Mouse (Mus musculus): Measurements from ENCODE around the gene Lap3. TPM values are rescaled to one million over a fixed set of nuclear protein-coding genes. Genes with fewer than 3 reads are reported as not detected.
A peak's percentile ranks its signal among the peaks of the same experiment; 100 is the strongest.

Gene Lap3
- 67.7 and 68.7 TPM in 2 replicates for polyA plus RNA-seq (2015; fragmentation: Nextera tagmentation; extraction: Ambion mirVana)

DNA sequence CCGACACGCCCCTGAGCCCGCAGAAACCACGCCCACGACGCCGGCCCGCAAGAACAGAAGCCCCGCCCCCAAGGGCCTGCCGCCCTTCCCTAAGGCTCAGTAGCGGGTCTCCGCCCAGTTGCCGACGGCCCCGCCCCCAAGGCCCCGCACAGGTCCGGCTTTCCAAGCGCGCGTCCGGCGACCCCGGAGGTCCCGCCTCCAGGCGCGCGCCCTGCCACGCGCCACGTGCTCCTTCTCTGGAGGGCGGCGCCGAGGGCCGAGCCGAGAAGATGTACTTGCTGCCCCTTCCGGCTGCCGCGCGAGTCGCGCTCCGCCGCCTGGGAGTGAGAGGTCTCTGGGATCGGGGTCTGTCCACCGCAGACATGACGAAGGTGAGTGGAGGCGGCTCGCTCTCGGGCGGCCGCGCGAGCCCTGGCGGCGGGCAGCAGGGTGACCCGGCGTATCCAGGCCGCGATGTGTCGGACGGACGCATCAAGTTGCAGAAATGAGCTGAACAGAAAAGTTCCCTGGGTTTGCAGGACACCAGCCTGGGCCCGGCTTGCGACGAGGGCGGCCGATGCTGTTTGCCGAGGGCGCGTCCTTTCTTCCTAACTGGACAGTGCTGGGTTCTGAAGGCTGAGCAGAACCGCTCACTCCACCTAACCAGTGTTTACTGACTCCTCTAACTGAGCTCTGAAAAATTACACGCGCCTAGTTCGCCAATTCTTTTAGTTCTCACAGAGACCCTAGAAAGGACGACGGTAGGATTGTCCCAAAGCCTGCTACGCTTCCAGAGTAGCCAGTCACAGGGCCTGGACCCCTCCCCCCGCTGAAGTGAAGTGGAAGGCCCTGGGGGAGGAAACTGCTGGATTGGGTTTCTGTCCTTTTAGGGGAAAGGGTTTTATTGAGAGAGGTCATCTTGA lies at the start of gene Lap3:
Gene Lap3 (plus strand): TSS at position 184 of the 902 bp plus-strand sequence.
- Histone ChIP-seq H3K4me1 (peaks cover 13% of the 10 kb centered on the region), H3K27me3 (no peaks in the 10 kb centered on the region), H3K9me3 (replicated peaks) (no peaks in the 10 kb centered on the region), H3K4me3 (replicated peaks) (peak within 1 kb of the TSS; percentile 84), H3K9ac (peak within 1 kb of the TSS; percentile 70), H3K36me3 (peaks cover 28% of the 10 kb centered on the region), H3K4me2 (replicated peaks) (peak within 1 kb of the TSS; percentile 62), H3K27ac (replicated peaks) (peak within 1 kb of the TSS; percentile 78)
- WGBS = under 1% methylated on average over 76 of the region's 78 CpGs
- ATAC-seq (ENCODE audit: insufficient number of reproducible peaks, low FRiP score, low TSS enrichment, low read depth) = peak; percentile 92

DNA sequence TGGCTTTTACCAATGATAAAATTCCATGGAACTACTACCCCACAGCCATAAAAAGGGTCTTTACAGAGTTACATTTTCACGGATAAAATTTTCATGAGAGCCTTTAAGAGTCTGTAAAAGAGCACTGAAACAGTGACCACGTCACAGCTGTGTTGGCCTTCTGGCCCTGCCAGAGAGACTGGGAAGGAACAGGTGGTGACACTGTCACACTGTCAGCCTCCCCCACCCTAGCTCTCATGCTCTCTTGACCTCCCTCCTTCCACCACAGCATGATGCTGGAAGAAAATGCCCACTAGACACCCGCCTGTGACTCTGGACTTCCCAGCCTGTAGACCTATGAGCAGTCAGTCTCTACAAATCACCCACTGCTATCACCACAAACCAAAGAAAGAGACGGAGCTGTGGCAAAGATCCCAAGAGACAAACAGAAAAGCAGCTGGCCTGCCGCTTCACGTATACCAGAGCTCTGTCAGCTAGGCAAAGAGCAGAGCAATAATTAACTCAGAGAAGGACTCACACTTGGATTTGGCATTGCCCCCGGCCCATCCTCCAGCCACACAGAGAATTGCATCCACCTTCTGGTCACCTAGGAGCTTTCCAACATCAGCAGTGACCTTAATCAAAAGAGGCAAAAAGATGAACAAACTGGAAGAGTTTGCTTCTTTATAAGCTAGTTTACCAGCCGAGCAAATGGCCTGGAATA lies 48.9 kb upstream of the Lap3 start:
- Histone ChIP-seq H3K4me3 (replicated peaks) (no peak overlapping the region), H3K9ac (no peak overlapping the region), H3K36me3 (peaks cover 24% of the 10 kb centered on the region; the same call in 1 of the 2 replicates), H3K27ac (replicated peaks) (no peak overlapping the region), H3K4me2 (replicated peaks) (no peak overlapping the region), H3K9me3 (replicated peaks) (no peaks in the 10 kb centered on the region), H3K4me1 (peaks cover 14% of the 10 kb centered on the region), H3K27me3 (no peaks in the 10 kb centered on the region)
- WGBS = 81% methylated on average over 8 of the region's 8 CpGs
- no peak for ATAC-seq (ENCODE audit: insufficient number of reproducible peaks, low FRiP score, low TSS enrichment, low read depth)

GRCm38 (mm10) chr5:45448676-45449075 lies 44.5 kb upstream of the Lap3 start:
- Histone ChIP-seq H3K27me3 (no peaks in the 10 kb centered on the region), H3K36me3 (0 out of 2 replicates have a peak, but pooled peaks cover 12% of the 10 kb centered on the region), H3K9ac (peak overlapping the region; percentile 56; the same call in 1 of the 2 replicates), H3K9me3 (replicated peaks) (no peaks in the 10 kb centered on the region), H3K4me3 (replicated peaks) (peak overlapping the region; percentile 62; the same call in 1 of the 2 replicates), H3K4me1 (peaks cover 16% of the 10 kb centered on the region), H3K27ac (replicated peaks) (no peak overlapping the region), H3K4me2 (replicated peaks) (peak overlapping the region; percentile 86)
- WGBS = 37% methylated on average over 5 of the region's 5 CpGs
- no peak for ATAC-seq (ENCODE audit: insufficient number of reproducible peaks, low FRiP score, low TSS enrichment, low read depth)

DNA sequence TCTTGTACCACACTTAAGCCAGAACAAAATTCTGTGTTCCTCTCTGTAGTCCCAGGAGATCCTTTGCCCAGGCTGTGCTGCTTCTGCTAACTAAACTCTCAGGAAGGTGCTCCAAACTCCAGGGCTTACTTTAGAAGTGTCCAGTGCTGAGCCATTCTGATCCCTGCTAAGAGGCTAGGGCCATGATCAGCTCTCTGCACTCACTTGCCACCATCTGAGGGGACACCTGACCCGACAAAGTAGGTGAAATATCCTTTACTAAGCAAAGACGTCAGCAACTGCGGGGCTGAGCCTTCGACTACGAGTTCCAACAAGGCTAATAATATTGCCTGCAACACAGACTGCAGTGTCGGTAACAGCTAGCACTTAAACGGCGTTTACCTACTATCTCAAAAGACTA lies 44.0 kb upstream of the Lap3 start:
- peaks cover 16% of the 10 kb centered on the region for H3K4me1 ChIP-seq
- peak overlapping the region; percentile 86 for H3K4me2 ChIP-seq (replicated peaks)
- H3K36me3 ChIP-seq = 0 out of 2 replicates have a peak, but pooled peaks cover 7% of the 10 kb centered on the region
- ATAC-seq (ENCODE audit: insufficient number of reproducible peaks, low FRiP score, low TSS enrichment, low read depth) = no peak
- peak overlapping the region; percentile 56 for H3K9ac ChIP-seq
- H3K27ac ChIP-seq (replicated peaks) = no peak overlapping the region
- no peaks in the 10 kb centered on the region for H3K9me3 ChIP-seq (replicated peaks)
- WGBS = 3% methylated on average over 8 of the region's 8 CpGs
- no peaks in the 10 kb centered on the region for H3K27me3 ChIP-seq
- peak overlapping the region; percentile 62 for H3K4me3 ChIP-seq (replicated peaks)

DNA sequence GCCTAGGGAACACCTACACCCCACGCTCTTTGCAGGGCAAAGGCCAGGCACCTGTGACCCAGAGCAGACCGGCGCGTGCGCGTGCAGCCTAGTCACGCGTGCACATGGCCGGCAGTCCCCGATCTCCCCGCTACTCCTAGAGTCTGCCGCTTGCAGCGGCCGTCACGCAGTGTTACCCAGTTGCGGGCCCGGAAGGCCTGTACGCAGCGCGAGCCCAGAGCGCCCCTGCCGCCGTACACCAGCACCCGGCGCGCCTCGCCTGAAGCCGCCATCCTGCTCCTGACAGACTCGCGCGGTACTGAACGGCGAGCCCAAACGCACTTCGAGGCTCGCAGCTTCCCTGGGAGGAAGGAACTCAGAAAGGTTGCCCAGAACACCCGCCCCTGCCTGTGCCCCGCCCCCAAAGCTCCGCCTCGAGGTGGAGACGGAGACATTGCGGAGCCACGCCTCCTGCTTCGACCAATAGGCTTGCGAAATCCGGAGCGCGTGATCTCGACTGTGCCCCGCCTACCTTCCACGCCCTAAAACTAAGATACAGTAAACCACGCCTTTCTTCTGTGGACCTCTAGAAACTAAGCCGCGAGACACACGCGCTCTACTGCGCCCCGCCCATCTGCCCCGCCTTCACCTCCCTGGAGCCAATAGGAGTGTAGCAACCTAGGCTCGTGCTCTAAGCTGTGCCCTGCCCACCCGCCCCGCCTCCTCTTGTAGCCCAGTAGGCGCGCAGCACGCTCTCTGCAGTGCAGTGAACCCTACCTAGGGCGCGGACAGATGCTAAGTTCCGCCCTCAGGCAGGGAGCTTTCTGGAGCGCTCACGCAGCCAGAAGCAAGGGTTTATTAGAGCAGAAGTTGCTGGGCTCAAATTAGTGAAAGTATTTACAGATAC lies 43.1 kb upstream of the Lap3 start, which contains the start of gene Qdpr:
Gene Qdpr (minus strand): TSS at position 406 of the 886 bp plus-strand sequence.
- Histone ChIP-seq H3K4me2 (replicated peaks) (peak within 1 kb of the TSS; percentile 86), H3K27ac (replicated peaks) (peak within 1 kb of the TSS; percentile 71), H3K9me3 (replicated peaks) (no peaks in the 10 kb centered on the region), H3K27me3 (no peaks in the 10 kb centered on the region), H3K4me3 (replicated peaks) (peak within 1 kb of the TSS; percentile 62), H3K4me1 (peaks cover 16% of the 10 kb centered on the region), H3K9ac (peak within 1 kb of the TSS; percentile 56), H3K36me3 (no peaks in the 10 kb centered on the region)
- peak; percentile 99 for ATAC-seq (ENCODE audit: insufficient number of reproducible peaks, low FRiP score, low TSS enrichment, low read depth)
- WGBS = under 1% methylated on average over 69 of the region's 70 CpGs

GRCm38 (mm10) chr5:45453451-45453850 lies 39.7 kb upstream of the Lap3 start, which contains the start of gene Clrn2:
Gene Clrn2, plus strand, starts transcription at chr5:45453751.
- Histone ChIP-seq H3K9ac (no peak within 1 kb of the TSS), H3K4me3 (replicated peaks) (no peak within 1 kb of the TSS), H3K9me3 (replicated peaks) (no peaks in the 10 kb centered on the region), H3K4me1 (peaks cover 11% of the 10 kb centered on the region), H3K4me2 (replicated peaks) (no peak within 1 kb of the TSS), H3K27me3 (no peaks in the 10 kb centered on the region), H3K36me3 (no peaks in the 10 kb centered on the region), H3K27ac (replicated peaks) (no peak within 1 kb of the TSS)
- ATAC-seq (ENCODE audit: insufficient number of reproducible peaks, low FRiP score, low TSS enrichment, low read depth) = no peak
- WGBS = 41% methylated on average over 6 of the region's 6 CpGs

GRCm38 (mm10) chr5:45454456-45454855 lies 38.7 kb upstream of the Lap3 start:
- WGBS = 28% methylated on average over 9 of the region's 9 CpGs
- Histone ChIP-seq H3K9me3 (replicated peaks) (no peaks in the 10 kb centered on the region), H3K9ac (no peak overlapping the region), H3K27ac (replicated peaks) (no peak overlapping the region), H3K4me2 (replicated peaks) (no peak overlapping the region), H3K4me3 (replicated peaks) (no peak overlapping the region), H3K27me3 (no peaks in the 10 kb centered on the region), H3K36me3 (no peaks in the 10 kb centered on the region), H3K4me1 (peaks cover under 1% of the 10 kb centered on the region; the same call in 1 of the 2 replicates)
- ATAC-seq (ENCODE audit: insufficient number of reproducible peaks, low FRiP score, low TSS enrichment, low read depth) = no peak

DNA sequence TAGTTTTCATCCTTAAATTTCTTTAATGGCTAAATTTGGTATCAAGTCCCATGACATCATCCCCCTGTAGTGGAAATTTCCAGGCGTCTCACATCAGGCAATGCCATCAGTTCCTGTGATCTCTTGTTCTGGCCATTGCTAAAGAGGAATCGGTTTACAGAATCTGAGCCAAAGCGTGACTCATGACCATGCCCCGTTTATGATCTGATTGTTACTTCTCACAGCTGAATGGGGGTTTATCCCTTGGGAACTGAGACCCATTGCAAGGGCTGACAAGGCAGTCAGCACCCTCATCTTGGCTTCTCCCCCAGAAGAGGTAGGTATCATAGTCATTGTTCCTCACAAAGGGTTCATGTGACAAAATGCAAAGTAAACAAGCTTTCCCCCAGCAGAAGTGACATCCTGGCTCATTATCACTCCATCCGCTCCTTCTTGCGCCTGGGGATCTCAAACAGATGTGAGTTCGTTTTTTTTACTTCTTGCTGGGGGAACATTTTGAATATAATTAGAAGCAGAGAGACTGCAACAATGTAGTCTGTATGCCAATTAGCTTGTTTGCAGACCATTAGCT lies 20.2 kb upstream of the Lap3 start:
- 24% methylated on average over 7 of the region's 7 CpGs for WGBS
- H3K9ac ChIP-seq = no peak overlapping the region
- ATAC-seq (ENCODE audit: insufficient number of reproducible peaks, low FRiP score, low TSS enrichment, low read depth) = peak; percentile 39; the same call in 1 of the 2 replicates

DNA sequence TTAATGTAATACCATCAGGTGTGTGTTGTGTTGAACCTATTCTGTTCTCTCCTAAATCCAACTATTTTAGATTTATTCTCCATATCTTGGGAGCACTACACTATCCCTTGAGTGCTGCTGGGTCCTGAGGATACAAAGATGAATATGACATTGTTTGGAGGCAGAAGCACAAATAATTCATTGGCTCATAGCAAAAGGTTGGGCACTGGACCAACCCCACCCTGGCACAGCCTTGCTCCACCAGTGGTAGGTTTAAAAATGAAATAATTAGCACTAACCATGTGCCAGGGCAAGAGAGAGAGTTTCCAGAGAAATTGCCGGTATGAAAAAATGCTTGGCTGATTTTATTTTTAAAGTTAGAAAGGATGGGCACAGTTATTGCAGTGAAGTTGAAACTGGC lies 19.7 kb upstream of the Lap3 start:
- no peak overlapping the region for H3K9ac ChIP-seq
- 59% methylated on average over 1 of the region's 1 CpGs for WGBS

More for the DNA sequence above, 20.2 kb upstream of the Lap3 start:
- H3K9me3 ChIP-seq (replicated peaks) = no peaks in the 10 kb centered on the region
- H3K4me2 ChIP-seq (replicated peaks) = no peak overlapping the region
- H3K4me1 ChIP-seq = peaks cover 18% of the 10 kb centered on the region
- H3K27ac ChIP-seq (replicated peaks) = no peak overlapping the region
- H3K27me3 ChIP-seq = no peaks in the 10 kb centered on the region
- H3K36me3 ChIP-seq = no peaks in the 10 kb centered on the region
- H3K4me3 ChIP-seq (replicated peaks) = no peak overlapping the region

GRCm38 (mm10) chr5:45474215-45474614 lies 19.0 kb upstream of the Lap3 start:
- no peak overlapping the region for H3K9ac ChIP-seq
- no peak for ATAC-seq (ENCODE audit: insufficient number of reproducible peaks, low FRiP score, low TSS enrichment, low read depth)
- H3K27me3 ChIP-seq = no peaks in the 10 kb centered on the region
- 17% methylated on average over 6 of the region's 6 CpGs for WGBS
- no peaks in the 10 kb centered on the region for H3K9me3 ChIP-seq (replicated peaks)
- H3K27ac ChIP-seq (replicated peaks) = no peak overlapping the region
- no peaks in the 10 kb centered on the region for H3K36me3 ChIP-seq
- H3K4me2 ChIP-seq (replicated peaks) = no peak overlapping the region
- peaks cover 18% of the 10 kb centered on the region for H3K4me1 ChIP-seq
- no peak overlapping the region for H3K4me3 ChIP-seq (replicated peaks)

More for the DNA sequence above, 19.7 kb upstream of the Lap3 start:
- H3K27me3 ChIP-seq = no peaks in the 10 kb centered on the region
- H3K27ac ChIP-seq (replicated peaks) = no peak overlapping the region
- no peaks in the 10 kb centered on the region for H3K9me3 ChIP-seq (replicated peaks)
- H3K4me1 ChIP-seq = peaks cover 18% of the 10 kb centered on the region
- ATAC-seq (ENCODE audit: insufficient number of reproducible peaks, low FRiP score, low TSS enrichment, low read depth) = no peak
- no peak overlapping the region for H3K4me2 ChIP-seq (replicated peaks)
- H3K36me3 ChIP-seq = no peaks in the 10 kb centered on the region
- H3K4me3 ChIP-seq (replicated peaks) = no peak overlapping the region
